Mouse (Mus musculus): ENCODE measurements around the gene Mpig6b. TPM values are rescaled to one million over a fixed set of nuclear protein-coding genes. Genes with fewer than 3 reads are reported as not detected.

The Mpig6b gene
- polyA plus RNA-seq, 1 experiment from 2014 or later = 0.15 TPM

GRCm38 (mm10) chr17:35026206-35026605 lies 39.8 kb downstream of the Mpig6b start:
- H3K27ac ChIP-seq (ENCODE audit: low read length) = no peak overlapping the region
- 92% methylated on average over 5 of the region's 5 CpGs for WGBS

GRCm38 (mm10) chr17:35024691-35025488 lies 41.1 kb downstream of the Mpig6b start:
- no peak for ATAC-seq
- Histone ChIP-seq H3K27me3 (ENCODE audit: control insufficient read depth, insufficient read depth, low read depth, low read length) (no peaks in the 10 kb centered on the region), H3K27ac (ENCODE audit: low read length) (no peak overlapping the region), H3K4me2 (ENCODE audit: low read length) (no peak overlapping the region), H3K36me3 (ENCODE audit: control insufficient read depth, insufficient read depth, low read length) (no peaks in the 10 kb centered on the region), H3K9ac (ENCODE audit: low read depth, low read length) (no peak overlapping the region), H3K4me3 (ENCODE audit: low read depth, low read length) (no peak overlapping the region), H3K4me1 (ENCODE audit: control insufficient read depth, insufficient read depth, low read length) (no peaks in the 10 kb centered on the region; the same call in 1 of the 2 replicates), H3K9me3 (replicated peaks; ENCODE audit: control insufficient read depth, low read length, poor library complexity, severe bottlenecking) (no peaks in the 10 kb centered on the region)
- WGBS = 65% methylated on average over 8 of the region's 10 CpGs

More at GRCm38 (mm10) chr17:35026206-35026605, 39.8 kb downstream of the Mpig6b start:
- H3K4me2 ChIP-seq (ENCODE audit: low read length) = no peak overlapping the region
- no peaks in the 10 kb centered on the region; the same call in 1 of the 2 replicates for H3K4me1 ChIP-seq (ENCODE audit: control insufficient read depth, insufficient read depth, low read length)
- H3K9ac ChIP-seq (ENCODE audit: low read depth, low read length) = no peak overlapping the region
- H3K27me3 ChIP-seq (ENCODE audit: control insufficient read depth, insufficient read depth, low read depth, low read length) = no peaks in the 10 kb centered on the region
- no peaks in the 10 kb centered on the region for H3K9me3 ChIP-seq (replicated peaks; ENCODE audit: control insufficient read depth, low read length, poor library complexity, severe bottlenecking)
- H3K4me3 ChIP-seq (ENCODE audit: low read depth, low read length) = no peak overlapping the region
- ATAC-seq = no peak
- no peaks in the 10 kb centered on the region for H3K36me3 ChIP-seq (ENCODE audit: control insufficient read depth, insufficient read depth, low read length)

GRCm38 (mm10) chr17:35024261-35024660 lies 41.7 kb downstream of the Mpig6b start:
- H3K9me3 ChIP-seq (replicated peaks; ENCODE audit: control insufficient read depth, low read length, poor library complexity, severe bottlenecking) = no peaks in the 10 kb centered on the region
- H3K4me1 ChIP-seq (ENCODE audit: control insufficient read depth, insufficient read depth, low read length) = no peaks in the 10 kb centered on the region; the same call in 1 of the 2 replicates
- H3K9ac ChIP-seq (ENCODE audit: low read depth, low read length) = no peak overlapping the region
- H3K27ac ChIP-seq (ENCODE audit: low read length) = no peak overlapping the region
- H3K36me3 ChIP-seq (ENCODE audit: control insufficient read depth, insufficient read depth, low read length) = no peaks in the 10 kb centered on the region
- no peaks in the 10 kb centered on the region for H3K27me3 ChIP-seq (ENCODE audit: control insufficient read depth, insufficient read depth, low read depth, low read length)
- H3K4me3 ChIP-seq (ENCODE audit: low read depth, low read length) = no peak overlapping the region
- H3K4me2 ChIP-seq (ENCODE audit: low read length) = no peak overlapping the region
- no peak for ATAC-seq
- 84% methylated on average over 12 of the region's 13 CpGs for WGBS

- 84% methylated on average over 4 of the region's 4 CpGs for WGBS
- H3K36me3 ChIP-seq (ENCODE audit: control insufficient read depth, insufficient read depth, low read length) = no peaks in the 10 kb centered on the region
- no peak for ATAC-seq
- H3K9ac ChIP-seq (ENCODE audit: low read depth, low read length) = no peak overlapping the region
- no peak overlapping the region for H3K4me2 ChIP-seq (ENCODE audit: low read length)
- H3K4me3 ChIP-seq (ENCODE audit: low read depth, low read length) = no peak overlapping the region
- H3K4me1 ChIP-seq (ENCODE audit: control insufficient read depth, insufficient read depth, low read length) = no peaks in the 10 kb centered on the region; the same call in 1 of the 2 replicates
- H3K27me3 ChIP-seq (ENCODE audit: control insufficient read depth, insufficient read depth, low read depth, low read length) = no peaks in the 10 kb centered on the region
- no peak overlapping the region for H3K27ac ChIP-seq (ENCODE audit: low read length)
- H3K9me3 ChIP-seq (replicated peaks; ENCODE audit: control insufficient read depth, low read length, poor library complexity, severe bottlenecking) = no peaks in the 10 kb centered on the region
Measured at GRCm38 (mm10) chr17:35023756-35024155, 42.2 kb downstream of the Mpig6b start.

GRCm38 (mm10) chr17:35023221-35023620 lies 42.8 kb downstream of the Mpig6b start:
- Histone ChIP-seq H3K9me3 (replicated peaks; ENCODE audit: control insufficient read depth, low read length, poor library complexity, severe bottlenecking) (no peaks in the 10 kb centered on the region), H3K4me2 (ENCODE audit: low read length) (no peak overlapping the region), H3K36me3 (ENCODE audit: control insufficient read depth, insufficient read depth, low read length) (no peaks in the 10 kb centered on the region), H3K27me3 (ENCODE audit: control insufficient read depth, insufficient read depth, low read depth, low read length) (no peaks in the 10 kb centered on the region), H3K4me1 (ENCODE audit: control insufficient read depth, insufficient read depth, low read length) (no peaks in the 10 kb centered on the region; the same call in 1 of the 2 replicates), H3K27ac (ENCODE audit: low read length) (no peak overlapping the region), H3K4me3 (ENCODE audit: low read depth, low read length) (no peak overlapping the region), H3K9ac (ENCODE audit: low read depth, low read length) (no peak overlapping the region)
- WGBS = 82% methylated on average over 5 of the region's 5 CpGs
- ATAC-seq = no peak

GRCm38 (mm10) chr17:35022541-35023060 lies 43.4 kb downstream of the Mpig6b start:
- Histone ChIP-seq H3K9me3 (replicated peaks; ENCODE audit: control insufficient read depth, low read length, poor library complexity, severe bottlenecking) (no peaks in the 10 kb centered on the region), H3K9ac (ENCODE audit: low read depth, low read length) (no peak overlapping the region), H3K4me2 (ENCODE audit: low read length) (no peak overlapping the region), H3K4me1 (ENCODE audit: control insufficient read depth, insufficient read depth, low read length) (no peaks in the 10 kb centered on the region; the same call in 1 of the 2 replicates), H3K27me3 (ENCODE audit: control insufficient read depth, insufficient read depth, low read depth, low read length) (no peaks in the 10 kb centered on the region), H3K4me3 (ENCODE audit: low read depth, low read length) (no peak overlapping the region), H3K36me3 (ENCODE audit: control insufficient read depth, insufficient read depth, low read length) (no peaks in the 10 kb centered on the region), H3K27ac (ENCODE audit: low read length) (no peak overlapping the region)
- WGBS = 96% methylated on average over 8 of the region's 8 CpGs
- no peak for ATAC-seq

- WGBS = 51% methylated on average over 6 of the region's 6 CpGs
- no peaks in the 10 kb centered on the region for H3K36me3 ChIP-seq (ENCODE audit: control insufficient read depth, insufficient read depth, low read length)
- H3K4me3 ChIP-seq (ENCODE audit: low read depth, low read length) = no peak overlapping the region
- H3K27me3 ChIP-seq (ENCODE audit: control insufficient read depth, insufficient read depth, low read depth, low read length) = no peaks in the 10 kb centered on the region
- no peak overlapping the region for H3K9ac ChIP-seq (ENCODE audit: low read depth, low read length)
- H3K9me3 ChIP-seq (replicated peaks; ENCODE audit: control insufficient read depth, low read length, poor library complexity, severe bottlenecking) = no peaks in the 10 kb centered on the region
- H3K4me1 ChIP-seq (ENCODE audit: control insufficient read depth, insufficient read depth, low read length) = no peaks in the 10 kb centered on the region; the same call in 1 of the 2 replicates
- H3K4me2 ChIP-seq (ENCODE audit: low read length) = no peak overlapping the region
- no peak overlapping the region for H3K27ac ChIP-seq (ENCODE audit: low read length)
- ATAC-seq = no peak
Measured at GRCm38 (mm10) chr17:35021842-35022477, 44.0 kb downstream of the Mpig6b start.

- H3K36me3 ChIP-seq (ENCODE audit: control insufficient read depth, insufficient read depth, low read length) = peaks cover 3% of the 10 kb centered on the region; the same call in 1 of the 2 replicates
- H3K4me2 ChIP-seq (ENCODE audit: low read length) = no peak overlapping the region
- WGBS = 3% methylated on average over 17 of the region's 17 CpGs
- H3K27me3 ChIP-seq (ENCODE audit: control insufficient read depth, insufficient read depth, low read depth, low read length) = no peaks in the 10 kb centered on the region
- H3K4me1 ChIP-seq (ENCODE audit: control insufficient read depth, insufficient read depth, low read length) = no peaks in the 10 kb centered on the region; the same call in 1 of the 2 replicates
- no peak overlapping the region for H3K27ac ChIP-seq (ENCODE audit: low read length)
- no peak overlapping the region for H3K4me3 ChIP-seq (ENCODE audit: low read depth, low read length)
- no peak overlapping the region for H3K9ac ChIP-seq (ENCODE audit: low read depth, low read length)
- no peak for ATAC-seq
- no peaks in the 10 kb centered on the region for H3K9me3 ChIP-seq (replicated peaks; ENCODE audit: control insufficient read depth, low read length, poor library complexity, severe bottlenecking)
Measured at GRCm38 (mm10) chr17:35021163-35021808, 44.7 kb downstream of the Mpig6b start.
